Mouse (Mus musculus): Measurements from ENCODE around the gene Enpp1.

GRCm38 (mm10) chr10:24711480-24712366 is at the start of gene Enpp1:
- TF ChIP-seq CTCF (IDR thresholded peaks at IDR 0.05; ENCODE audit: control insufficient read depth, insufficient read depth, insufficient replicate concordance, low read depth, low read length) (no peak), POLR2A (IDR thresholded peaks at IDR 0.05; ENCODE audit: control insufficient read depth, low read depth, low read length) (no peak)
